Mouse (Mus musculus): ENCODE data around the gene Coro2b. TPM values are rescaled to one million over a fixed set of nuclear protein-coding genes. Genes with fewer than 3 reads are reported as not detected.
A peak's percentile ranks its signal among the peaks of the same experiment; 100 is the strongest.

The Coro2b gene
- polyA plus RNA-seq, 2 experiments = 0.57 to 1.1 TPM

- ATAC-seq (ENCODE audit: insufficient read depth) (peak; percentile 83), DNase-seq (ENCODE audit: low read depth in 3 of 3, low spot score in 3 of 3) (peak; percentile 41 to 47 (median 46))
- no peaks in the 10 kb centered on the region for H3K27me3 ChIP-seq (ENCODE audit: control insufficient read depth, insufficient read depth, low read length)
- peaks cover 13 to 25% of the 10 kb centered on the region in 2 experiments for H3K4me1 ChIP-seq (replicated peaks; ENCODE audit: control insufficient read depth in 2 of 2, insufficient read depth in 2 of 2, low read length in 1 of 2)
- TF ChIP-seq CTCF (IDR thresholded peaks at IDR 0.05; ENCODE audit: low read depth) (no peak), EP300 (IDR thresholded peaks at IDR 0.05; ENCODE audit: low read depth) (peak; percentile 72)
- H3K27ac ChIP-seq = no peak overlapping the region
- H3K4me2 ChIP-seq (ENCODE audit: low read depth) = no peak overlapping the region
- 17% methylated on average over 6 of the region's 6 CpGs for WGBS (ENCODE audit: insufficient replicate concordance)
- no peak overlapping the region for H3K4me3 ChIP-seq (ENCODE audit: insufficient read depth in 1 of 2, low read depth in 2 of 2, low read length in 2 of 2)
- no peaks in the 10 kb centered on the region; the same call in 1 of the 2 replicates for H3K36me3 ChIP-seq (replicated peaks; ENCODE audit: control insufficient read depth, insufficient read depth, low read depth)
- H3K9ac ChIP-seq (replicated peaks) = no peak overlapping the region
- H3K9me3 ChIP-seq (ENCODE audit: control insufficient read depth, low read length) = no peaks in the 10 kb centered on the region
Observed at GRCm38 (mm10) chr9:62385062-62385461, 151.8 kb downstream of the Coro2b start.

GRCm38 (mm10) chr9:62382519-62383084, 154.2 kb downstream of the Coro2b start:
- no peak overlapping the region for H3K4me2 ChIP-seq (ENCODE audit: low read depth)
- peaks cover 2% of the 10 kb centered on the region for H3K36me3 ChIP-seq (replicated peaks; ENCODE audit: control insufficient read depth, insufficient read depth, low read depth)
- no peak overlapping the region for H3K27ac ChIP-seq
- H3K9ac ChIP-seq (replicated peaks) = no peak overlapping the region
- H3K4me1 ChIP-seq (replicated peaks; ENCODE audit: control insufficient read depth in 2 of 2, insufficient read depth in 2 of 2, low read length in 1 of 2) = peaks cover 13 to 27% of the 10 kb centered on the region in 2 experiments
- ATAC-seq (ENCODE audit: insufficient read depth) (no peak), DNase-seq (ENCODE audit: low read depth in 3 of 3, low spot score in 3 of 3) (no peak)
- no peaks in the 10 kb centered on the region for H3K9me3 ChIP-seq (ENCODE audit: control insufficient read depth, low read length)
- H3K4me3 ChIP-seq (ENCODE audit: insufficient read depth in 1 of 2, low read depth in 2 of 2, low read length in 2 of 2) = no peak overlapping the region
- WGBS (ENCODE audit: insufficient replicate concordance) = 66% methylated on average over 10 of the region's 10 CpGs
- TF ChIP-seq CTCF (IDR thresholded peaks at IDR 0.05; ENCODE audit: low read depth) (no peak), EP300 (IDR thresholded peaks at IDR 0.05; ENCODE audit: low read depth) (no peak)
- H3K27me3 ChIP-seq (ENCODE audit: control insufficient read depth, insufficient read depth, low read length) = no peaks in the 10 kb centered on the region

GRCm38 (mm10) chr9:62381402-62381913, 155.4 kb downstream of the Coro2b start:
- DNase-seq (ENCODE audit: low read depth in 3 of 3, low spot score in 3 of 3) = no peak
- Histone ChIP-seq H3K27ac (no peak overlapping the region), H3K4me1 (replicated peaks; ENCODE audit: control insufficient read depth in 2 of 2, insufficient read depth in 2 of 2, low read length in 1 of 2) (peaks cover 13 to 27% of the 10 kb centered on the region in 2 experiments), H3K9ac (replicated peaks) (no peak overlapping the region), H3K4me2 (ENCODE audit: low read depth) (no peak overlapping the region), H3K4me3 (ENCODE audit: insufficient read depth in 1 of 2, low read depth in 2 of 2, low read length in 2 of 2) (no peak overlapping the region), H3K36me3 (replicated peaks; ENCODE audit: control insufficient read depth, insufficient read depth, low read depth) (peaks cover 13% of the 10 kb centered on the region), H3K9me3 (ENCODE audit: control insufficient read depth, low read length) (no peaks in the 10 kb centered on the region), H3K27me3 (ENCODE audit: control insufficient read depth, insufficient read depth, low read length) (no peaks in the 10 kb centered on the region)
- no peak for TF ChIP-seq EP300 (IDR thresholded peaks at IDR 0.05; ENCODE audit: low read depth)
- TF ChIP-seq CTCF (IDR thresholded peaks at IDR 0.05; ENCODE audit: low read depth) = no peak
- WGBS (ENCODE audit: insufficient replicate concordance) = 36% methylated on average over 8 of the region's 8 CpGs
- ATAC-seq (ENCODE audit: insufficient read depth) = no peak

GRCm38 (mm10) chr9:62380351-62380750, 156.5 kb downstream of the Coro2b start:
- Histone ChIP-seq H3K9ac (replicated peaks) (no peak overlapping the region), H3K4me2 (ENCODE audit: low read depth) (no peak overlapping the region), H3K4me1 (replicated peaks; ENCODE audit: control insufficient read depth in 2 of 2, insufficient read depth in 2 of 2, low read length in 1 of 2) (peaks cover 9 to 21% of the 10 kb centered on the region in 2 experiments), H3K9me3 (ENCODE audit: control insufficient read depth, low read length) (no peaks in the 10 kb centered on the region), H3K27me3 (ENCODE audit: control insufficient read depth, insufficient read depth, low read length) (no peaks in the 10 kb centered on the region), H3K4me3 (ENCODE audit: insufficient read depth in 1 of 2, low read depth in 2 of 2, low read length in 2 of 2) (no peak overlapping the region), H3K27ac (no peak overlapping the region), H3K36me3 (replicated peaks; ENCODE audit: control insufficient read depth, insufficient read depth, low read depth) (peaks cover 22% of the 10 kb centered on the region)
- 56% methylated on average over 5 of the region's 5 CpGs for WGBS (ENCODE audit: insufficient replicate concordance)
- DNase-seq (ENCODE audit: low read depth in 3 of 3, low spot score in 3 of 3) (no peak), ATAC-seq (ENCODE audit: insufficient read depth) (no peak)
- TF ChIP-seq CTCF (IDR thresholded peaks at IDR 0.05; ENCODE audit: low read depth) (no peak), EP300 (IDR thresholded peaks at IDR 0.05; ENCODE audit: low read depth) (no peak)

- Histone ChIP-seq H3K27ac (no peak overlapping the region), H3K36me3 (replicated peaks; ENCODE audit: control insufficient read depth, insufficient read depth, low read depth) (peaks cover 34% of the 10 kb centered on the region)
- WGBS (ENCODE audit: insufficient replicate concordance) = 86% methylated on average over 10 of the region's 10 CpGs
Observed at GRCm38 (mm10) chr9:62377897-62378296, 158.9 kb downstream of the Coro2b start.

More at GRCm38 (mm10) chr9:62377897-62378296, 158.9 kb downstream of the Coro2b start:
- TF ChIP-seq CTCF (IDR thresholded peaks at IDR 0.05; ENCODE audit: low read depth) (no peak), EP300 (IDR thresholded peaks at IDR 0.05; ENCODE audit: low read depth) (no peak)
- Histone ChIP-seq H3K27me3 (ENCODE audit: control insufficient read depth, insufficient read depth, low read length) (no peaks in the 10 kb centered on the region), H3K4me2 (ENCODE audit: low read depth) (no peak overlapping the region), H3K9me3 (ENCODE audit: control insufficient read depth, low read length) (no peaks in the 10 kb centered on the region), H3K4me3 (ENCODE audit: insufficient read depth in 1 of 2, low read depth in 2 of 2, low read length in 2 of 2) (no peak overlapping the region), H3K9ac (replicated peaks) (no peak overlapping the region), H3K4me1 (replicated peaks; ENCODE audit: control insufficient read depth in 2 of 2, insufficient read depth in 2 of 2, low read length in 1 of 2) (peaks cover 7 to 22% of the 10 kb centered on the region in 2 experiments)
- no peak for DNase-seq (ENCODE audit: low read depth in 3 of 3, low spot score in 3 of 3)
- ATAC-seq (ENCODE audit: insufficient read depth) = no peak

Data from liver, embryonic 14.5 days (tissue).